Mouse (Mus musculus) lung, postnatal 0 days (tissue): ENCODE measurements around the gene Gm45713.

Experiments used
- CTCF ChIP-seq: IDR thresholded peaks from 2 replicates; pipeline ENCODE4 v1.5.1; 2016; ENCODE audit warnings: antibody characterized with exemption, mild to moderate bottlenecking
- EP300 ChIP-seq: IDR thresholded peaks from 2 replicates; pipeline ENCODE4 v1.6.1; 2016; ENCODE audit warnings: antibody characterized with exemption, mild to moderate bottlenecking, control low read depth

GRCm38 (mm10) chr7:45093516-45093905 is 42.5 kb downstream of the Gm45713 start:
- TF ChIP-seq CTCF: no peak
- no peak for TF ChIP-seq EP300
